Mouse (Mus musculus) lung, postnatal 14 days (tissue): ENCODE data around the gene St3gal4.
"Not testable (repeated sequence)": the region's sequence is repeated elsewhere in the genome, so short reads cannot be mapped to it uniquely, and the experiment has no call there.

Source experiments
- DNase-seq: peaks from one replicate; pipeline ENCODE4 v3.0.0; 2021

The St3gal4 gene

DNA sequence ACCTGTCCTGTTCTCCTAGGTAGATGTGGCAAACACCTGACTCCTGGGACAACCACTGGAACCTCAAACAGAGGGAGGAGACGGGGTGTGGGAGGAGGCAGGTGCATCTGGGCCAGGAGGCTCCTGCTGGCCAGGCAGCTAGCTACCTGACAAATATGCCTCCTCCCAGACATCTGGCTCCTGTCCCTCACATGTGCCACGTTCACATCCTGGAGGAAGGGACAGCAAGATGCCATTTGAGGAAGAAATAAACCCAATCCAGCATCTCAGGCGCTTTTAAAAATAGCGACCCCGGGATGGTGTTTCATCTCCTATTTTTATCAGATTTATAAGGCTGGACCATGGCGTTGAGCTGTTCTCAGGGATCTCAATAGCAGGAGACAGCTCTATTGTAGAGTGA is at the start of gene St3gal4:
Gene St3gal4 (minus strand): TSS at position 101 of the 400 bp plus-strand sequence.
- no peak for DNase-seq

DNA sequence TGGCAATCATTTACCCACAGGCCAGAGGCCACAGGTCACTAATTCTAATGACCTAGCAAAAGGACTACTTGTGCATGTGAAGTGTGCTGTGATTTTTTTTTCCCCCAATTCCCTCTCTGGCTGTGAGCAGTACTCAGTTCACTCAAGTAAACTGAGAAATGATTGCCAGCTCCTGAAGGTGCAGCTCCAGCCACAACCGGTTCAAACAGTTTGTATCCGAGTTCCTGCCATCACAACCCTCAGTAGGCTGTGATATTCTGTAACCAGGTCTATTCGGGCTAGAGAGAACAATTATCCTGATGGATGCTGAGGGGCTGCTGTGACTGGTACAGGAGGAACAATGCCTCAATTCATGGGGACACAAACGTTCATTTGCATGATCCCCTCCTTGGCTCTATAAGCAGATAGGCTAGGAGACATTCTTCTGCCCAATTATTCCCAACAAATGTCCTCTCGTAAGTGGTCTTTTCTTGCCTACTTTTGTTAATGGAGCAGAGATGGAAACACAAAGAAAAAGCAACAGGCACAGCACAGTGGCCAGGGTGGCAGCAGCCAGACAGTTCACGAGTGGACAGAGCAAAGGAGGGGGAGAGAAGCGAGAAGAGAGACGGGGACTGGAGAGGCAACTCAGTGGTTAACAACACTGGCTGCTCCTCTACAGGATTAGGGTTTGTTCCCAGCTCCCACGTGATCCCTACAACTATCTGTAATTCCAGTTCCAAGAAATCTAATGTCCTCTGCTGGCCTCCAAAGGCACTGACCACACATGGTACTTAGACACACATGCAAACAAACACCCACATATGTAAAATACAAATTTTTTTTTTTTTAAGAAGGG is 47.9 kb upstream of the St3gal4 start:
- no peak for DNase-seq

DNA sequence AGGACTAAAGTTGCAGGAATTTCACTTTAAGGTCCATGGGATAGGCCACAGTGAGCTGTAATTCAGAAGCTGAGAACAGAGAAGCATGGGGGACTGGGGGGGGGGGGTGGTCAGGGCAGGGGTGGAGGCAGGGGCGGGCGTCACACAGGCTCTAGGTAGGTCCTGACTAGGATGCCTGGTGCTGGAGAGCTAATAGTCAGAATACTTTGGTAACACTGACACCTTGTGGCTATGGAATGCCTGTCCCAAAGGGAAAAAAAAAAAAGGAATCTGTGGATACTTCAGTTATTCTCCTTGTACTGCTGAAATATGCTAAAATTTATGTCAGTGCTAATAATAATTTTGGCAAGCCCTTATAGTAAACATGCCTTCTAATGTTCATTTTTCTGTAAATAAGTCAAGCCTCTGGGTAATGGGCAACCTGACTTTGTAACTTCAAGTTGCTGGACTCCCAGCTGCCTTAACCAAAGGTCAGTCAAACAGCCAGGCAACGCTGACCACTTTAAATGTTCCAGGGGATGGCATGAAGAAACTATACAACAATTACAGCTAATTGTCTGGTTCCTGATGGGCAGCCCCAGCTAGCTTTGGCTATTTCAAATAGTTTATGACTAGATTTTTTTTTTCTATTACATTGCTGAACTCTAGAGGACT is 47.2 kb upstream of the St3gal4 start:
- DNase-seq: peak; percentile 34

DNA sequence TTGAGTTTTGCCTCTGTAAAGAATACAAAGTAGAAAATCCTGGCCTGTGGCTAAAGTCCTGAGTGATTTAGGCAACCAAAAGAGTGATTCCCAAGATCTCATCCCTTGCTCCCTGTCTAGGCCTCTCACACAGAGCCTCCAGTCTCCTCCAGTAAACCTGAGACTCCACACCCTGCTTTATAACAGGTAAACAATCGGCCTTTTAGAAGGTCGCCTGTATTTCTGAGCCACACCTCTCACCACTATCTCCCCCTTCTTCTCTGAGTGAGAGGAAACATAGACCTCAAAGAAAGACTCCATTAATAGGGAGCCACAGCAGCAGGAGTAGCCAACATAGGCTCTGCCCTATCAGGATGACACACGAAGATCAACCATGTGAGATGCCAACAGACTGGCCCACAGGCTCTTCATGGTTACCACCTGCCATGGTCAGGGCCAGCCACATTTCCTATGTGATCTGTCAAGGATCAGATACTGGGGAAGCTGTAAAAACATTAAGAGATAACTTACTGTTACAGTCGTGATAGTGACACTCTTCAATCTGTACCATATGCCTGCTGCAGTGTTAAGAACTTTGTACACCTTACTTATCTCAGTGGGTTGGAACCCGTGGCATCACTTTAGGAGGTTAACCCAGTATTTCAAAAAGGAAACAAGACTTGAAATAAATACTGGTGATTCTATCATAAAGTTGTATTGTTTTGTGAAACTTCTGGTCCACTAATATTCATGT is 45.2 kb upstream of the St3gal4 start:
- no peak for DNase-seq

DNA sequence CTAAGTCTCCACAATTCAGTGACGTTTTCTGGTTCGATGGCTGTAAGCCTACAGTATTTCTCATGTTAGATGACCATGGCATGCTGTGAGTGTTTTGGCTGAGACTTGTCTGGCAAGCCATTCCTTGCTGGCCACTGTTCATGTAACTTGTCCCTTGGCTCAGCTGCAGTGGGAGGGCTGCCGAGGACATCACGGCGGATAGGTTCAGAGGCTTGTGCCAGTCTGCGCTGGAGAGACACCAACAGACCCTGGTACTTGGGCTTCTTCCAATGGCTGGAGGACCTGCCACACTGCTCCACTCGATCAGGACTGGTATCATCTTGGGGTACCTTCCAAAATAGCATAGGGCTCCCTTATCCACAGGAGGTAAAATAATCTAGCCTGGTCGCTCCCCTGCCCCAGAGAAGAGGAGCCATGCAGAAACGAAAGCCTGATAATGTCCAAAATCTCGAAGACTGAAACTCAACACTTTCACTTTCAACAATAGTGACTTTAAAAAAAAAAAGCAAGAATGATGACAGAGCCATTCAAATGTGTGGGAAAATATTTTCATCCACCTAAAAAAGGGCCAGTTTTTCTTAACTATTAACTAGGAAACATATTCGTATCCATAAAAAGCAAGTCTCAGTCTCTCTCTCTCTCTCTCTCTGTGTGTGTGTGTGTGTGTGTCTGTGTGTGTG is 44.1 kb upstream of the St3gal4 start:
- peak; percentile 63 for DNase-seq

DNA sequence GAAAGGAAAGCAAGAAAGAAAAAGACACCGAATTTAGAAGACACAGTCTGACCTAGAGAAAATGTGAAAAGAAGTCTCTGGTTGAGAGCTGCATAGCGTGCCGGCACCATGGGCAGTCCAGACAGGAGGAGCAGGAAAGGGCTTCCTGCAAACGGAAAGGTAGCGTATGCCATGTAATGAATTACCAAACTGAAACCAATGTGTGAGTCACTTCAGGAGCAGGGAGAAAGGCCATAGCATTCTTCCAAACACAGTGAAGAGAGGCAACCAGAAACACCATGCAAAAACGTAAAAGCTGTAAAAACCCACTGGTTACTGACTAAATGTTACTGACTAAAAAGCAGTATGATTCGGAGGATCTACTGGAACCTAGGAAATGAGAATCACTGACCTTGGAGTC is 42.7 kb upstream of the St3gal4 start:
- no peak for DNase-seq

DNA sequence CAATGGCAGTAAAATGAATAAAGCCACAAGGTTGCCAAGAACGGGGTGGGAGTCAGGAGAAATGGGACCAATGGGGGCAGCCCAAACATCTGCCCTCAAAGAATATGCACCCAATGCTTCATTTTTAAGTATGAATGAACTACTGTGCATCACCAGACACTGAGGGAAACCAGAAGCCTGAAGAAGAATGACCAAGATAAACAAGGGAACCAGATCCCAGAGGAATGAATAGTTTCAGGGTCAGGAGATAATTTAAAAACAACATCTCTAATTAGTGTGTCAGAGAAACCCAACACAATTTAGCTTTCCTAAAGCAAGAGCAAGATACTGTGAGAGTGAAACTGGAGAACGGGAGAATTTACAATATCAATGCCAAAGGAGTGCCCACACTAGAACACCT is 41.6 kb upstream of the St3gal4 start:
- DNase-seq: no peak

DNA sequence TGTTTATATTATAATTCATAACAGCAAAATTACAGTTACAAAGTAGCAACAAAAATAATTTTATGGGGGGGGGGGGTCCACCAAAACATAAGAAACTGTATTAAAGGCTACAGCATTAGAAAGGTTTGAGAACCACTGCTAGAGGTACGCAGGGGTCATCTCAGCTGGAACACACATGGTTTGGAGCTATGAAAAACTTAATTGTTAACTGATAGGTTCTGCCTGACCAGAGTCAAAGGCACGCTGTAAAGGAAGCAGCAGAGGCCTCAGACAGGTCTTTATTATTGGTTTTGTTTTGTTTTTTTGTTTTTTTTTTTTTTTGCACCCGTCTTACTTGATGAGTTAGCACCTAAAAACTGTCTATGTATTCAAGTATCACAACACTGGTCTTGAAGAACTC is 39.4 kb upstream of the St3gal4 start:
- no peak for DNase-seq

DNA sequence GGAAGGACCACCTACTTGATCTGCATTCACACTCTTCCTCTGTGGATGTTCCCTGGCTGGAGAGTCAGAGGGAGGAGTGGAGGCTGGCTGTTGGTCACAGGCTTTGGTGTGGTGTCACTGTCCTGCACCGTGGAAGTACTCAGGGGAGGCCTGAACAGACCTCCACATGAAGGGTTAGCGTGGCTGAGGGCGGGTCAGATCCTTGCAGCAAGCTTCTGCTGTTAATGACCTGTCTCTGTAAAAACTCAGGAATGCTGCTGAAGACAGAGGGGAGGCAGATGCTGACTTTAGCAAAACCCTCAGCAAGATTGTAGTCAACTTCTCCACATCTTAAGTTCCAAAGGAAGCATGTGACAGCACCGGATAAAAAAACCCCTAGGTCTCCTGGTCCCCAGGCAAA is 37.8 kb upstream of the St3gal4 start:
- no peak for DNase-seq

DNA sequence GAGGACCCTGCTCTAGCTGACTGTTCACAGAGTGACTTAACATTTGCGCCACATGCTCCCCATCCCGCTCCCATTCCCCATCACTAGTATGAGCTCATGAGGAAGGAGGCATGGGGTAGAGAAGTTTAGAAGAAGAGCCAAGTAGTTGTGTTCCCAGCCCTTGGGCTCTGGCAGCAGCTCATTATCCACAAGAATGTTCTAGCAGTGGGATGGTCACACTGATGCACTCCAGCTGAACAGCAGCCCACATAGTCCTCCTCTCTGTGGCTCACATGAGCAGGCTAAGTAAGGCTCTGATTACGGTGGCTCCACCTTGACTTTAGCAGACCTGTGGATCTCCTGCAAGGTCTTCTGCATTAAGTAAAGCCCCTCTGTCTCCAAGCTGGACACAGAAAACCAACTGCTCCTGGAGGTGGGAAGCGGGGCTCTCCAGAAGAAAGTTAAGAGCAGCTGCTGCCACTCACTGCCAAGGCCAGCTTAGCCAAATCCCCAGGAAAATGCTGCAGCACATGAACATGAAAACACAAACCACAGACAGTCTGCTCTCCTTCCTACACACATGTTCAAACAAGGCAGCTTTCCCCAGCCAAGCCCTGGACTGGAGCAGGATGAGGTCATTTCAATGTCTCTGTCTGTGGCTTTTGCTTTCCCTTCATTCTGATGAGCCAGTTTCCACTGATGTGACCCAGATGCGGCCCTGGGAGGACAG is 37.1 kb upstream of the St3gal4 start:
- DNase-seq: peak; percentile 40

DNA sequence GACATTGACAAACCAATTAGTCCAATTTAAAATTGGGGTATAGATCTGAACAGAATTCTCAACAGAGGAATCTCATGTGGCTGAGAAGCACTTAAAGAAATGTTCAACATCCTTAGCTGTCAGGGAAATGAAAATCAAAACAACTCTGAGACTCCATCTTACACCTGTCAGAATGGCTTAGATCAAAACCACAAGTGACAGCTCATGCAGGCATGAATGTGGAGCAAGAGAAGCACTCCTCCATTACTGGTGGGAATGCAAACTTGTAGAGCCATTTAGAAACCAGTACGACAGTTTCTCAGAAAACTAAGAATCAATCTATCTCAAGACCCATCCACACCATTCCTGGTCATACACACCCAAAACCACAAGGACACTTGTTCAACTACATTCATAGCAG is 33.9 kb upstream of the St3gal4 start:
- DNase-seq: no peak

DNA sequence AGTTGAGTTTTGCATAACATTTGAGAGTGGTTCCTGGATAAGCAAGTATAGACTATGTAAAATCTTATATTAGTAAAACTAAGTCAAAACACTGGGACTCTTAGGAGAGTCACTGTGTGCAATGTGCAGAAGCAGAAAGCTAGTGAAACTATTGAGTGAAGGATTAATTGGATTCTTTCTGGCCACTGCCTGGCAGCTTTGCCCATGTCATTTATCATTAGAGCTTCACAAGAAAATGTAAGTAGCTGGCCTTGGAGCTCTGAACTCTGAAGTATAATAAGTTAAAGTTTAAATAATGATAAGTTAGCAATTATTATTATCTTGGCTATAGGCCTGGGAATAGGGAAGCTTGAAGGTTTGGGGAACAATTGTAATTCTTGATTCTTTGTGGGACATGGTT is 29.8 kb upstream of the St3gal4 start:
- not testable (repeated sequence) for DNase-seq

DNA sequence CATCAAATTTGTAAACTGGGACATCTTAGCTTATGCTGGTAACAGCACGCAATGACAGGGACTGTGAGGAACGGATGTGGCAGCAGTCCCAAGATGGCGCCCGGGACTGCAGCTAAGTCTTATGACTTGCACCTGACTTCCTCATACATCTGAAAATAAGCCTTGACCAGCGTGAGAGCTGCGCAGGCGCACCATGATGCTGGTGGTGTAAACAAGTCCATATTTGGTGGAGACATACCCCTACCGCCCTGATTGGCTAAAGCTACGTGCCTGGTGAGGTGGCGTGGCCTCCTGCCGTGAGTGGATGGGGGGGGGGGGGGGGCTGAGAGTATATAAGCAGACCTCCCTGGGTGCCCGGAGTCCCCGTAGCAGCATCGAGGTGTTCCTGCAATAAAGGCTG is 28.2 kb upstream of the St3gal4 start:
- DNase-seq: not testable (repeated sequence)

DNA sequence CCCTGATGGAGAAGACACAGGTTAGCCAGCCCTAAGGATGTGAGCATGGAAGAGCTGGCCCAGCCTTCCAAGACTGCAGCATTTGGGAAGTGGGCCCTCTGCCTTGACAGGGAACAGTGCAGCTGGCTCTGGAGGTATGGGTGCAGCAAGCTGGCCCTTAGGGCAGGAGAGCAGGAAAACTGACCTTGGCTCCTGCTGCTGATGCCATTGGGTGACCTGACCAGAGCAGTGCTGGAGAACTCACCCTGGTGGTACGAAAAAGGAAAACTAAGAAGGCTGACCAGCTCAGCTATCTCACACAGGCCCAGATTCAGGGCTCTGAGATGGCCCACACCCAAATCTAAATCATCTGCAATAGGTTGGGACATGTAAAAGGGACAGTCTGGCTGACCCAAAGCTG is 26.8 kb upstream of the St3gal4 start:
- DNase-seq: no peak

DNA sequence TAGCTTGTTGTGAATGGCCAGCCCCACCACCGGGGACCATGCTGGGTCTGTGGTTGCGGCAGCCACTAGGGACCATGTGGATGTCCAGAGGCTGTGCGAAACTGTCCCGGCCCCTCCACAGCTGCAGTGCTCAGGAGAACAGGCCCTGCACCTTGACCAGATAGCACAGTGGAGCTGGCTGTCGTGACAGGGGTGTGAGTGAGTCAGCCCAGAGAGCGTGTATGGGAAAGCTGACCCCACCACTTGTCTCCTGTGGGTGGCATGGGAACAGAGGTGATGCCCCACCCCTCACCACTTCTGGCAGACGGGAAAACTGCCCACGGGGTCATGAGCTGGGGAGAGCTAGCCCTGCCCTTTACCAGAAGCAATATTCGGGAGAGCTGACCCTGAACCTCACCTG is 26.1 kb upstream of the St3gal4 start:
- no peak for DNase-seq

DNA sequence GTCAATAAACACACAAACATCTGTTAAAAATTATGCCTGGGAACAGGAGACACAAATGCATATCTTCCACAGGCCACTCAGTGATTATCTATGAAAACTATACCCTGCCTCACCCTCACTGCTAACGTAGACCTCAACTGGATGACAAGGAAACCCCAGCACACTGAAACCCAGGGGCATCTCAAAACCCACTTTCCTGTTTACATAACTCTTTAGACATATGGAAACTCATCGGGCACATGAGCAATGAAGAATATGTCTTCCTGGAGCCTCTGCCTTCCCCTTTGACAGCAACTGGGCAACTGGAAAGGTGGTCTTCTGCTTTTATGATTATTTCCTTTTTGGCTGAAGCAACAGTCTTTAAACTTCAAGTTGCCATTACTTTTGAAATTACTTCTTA is 23.2 kb upstream of the St3gal4 start:
- no peak for DNase-seq

DNA sequence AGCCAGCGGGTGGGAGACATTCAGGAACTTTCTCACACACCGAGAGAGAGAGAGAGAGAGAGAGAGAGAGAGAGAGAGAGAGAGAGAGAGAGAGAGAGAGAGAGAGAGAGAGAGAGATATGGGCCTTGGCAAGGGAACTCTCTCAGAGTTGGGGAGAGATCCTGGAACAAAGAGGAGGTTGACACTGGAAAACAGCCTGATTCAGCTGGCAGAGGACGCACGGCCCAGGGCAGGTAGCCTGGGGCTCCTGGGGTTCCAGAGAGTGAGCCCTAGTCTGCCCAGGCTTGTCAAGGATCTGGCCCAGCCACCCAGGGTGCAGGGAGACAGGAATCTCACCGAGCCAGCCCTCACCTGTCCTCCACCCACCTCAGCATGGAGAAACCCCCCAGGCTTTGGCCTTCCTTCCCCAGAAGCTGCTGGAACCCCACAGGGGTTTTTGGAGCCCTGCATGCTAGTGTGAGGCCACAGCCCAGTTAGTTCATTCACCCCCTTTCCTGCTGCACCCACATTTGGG is 20.2 kb upstream of the St3gal4 start:
- DNase-seq: no peak

DNA sequence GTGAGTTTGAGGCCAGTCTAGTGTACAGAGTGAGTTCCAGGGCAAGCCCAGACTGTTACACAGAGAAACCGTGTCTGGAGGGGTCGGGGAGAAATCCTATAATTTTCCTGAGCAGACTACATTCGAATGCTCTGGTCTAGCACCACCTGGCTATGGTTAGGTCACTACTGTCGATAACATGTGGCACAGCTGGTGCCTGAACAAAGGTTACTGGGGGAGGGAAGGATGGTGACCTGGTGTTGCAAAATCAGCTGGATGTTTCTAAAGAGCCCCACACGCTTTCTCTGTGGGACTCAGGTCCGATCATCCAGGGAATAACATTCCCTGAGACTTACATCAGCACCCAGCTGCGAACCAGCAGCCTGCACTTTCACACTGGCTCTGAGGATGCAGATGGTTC is 19.0 kb upstream of the St3gal4 start:
- DNase-seq: no peak

DNA sequence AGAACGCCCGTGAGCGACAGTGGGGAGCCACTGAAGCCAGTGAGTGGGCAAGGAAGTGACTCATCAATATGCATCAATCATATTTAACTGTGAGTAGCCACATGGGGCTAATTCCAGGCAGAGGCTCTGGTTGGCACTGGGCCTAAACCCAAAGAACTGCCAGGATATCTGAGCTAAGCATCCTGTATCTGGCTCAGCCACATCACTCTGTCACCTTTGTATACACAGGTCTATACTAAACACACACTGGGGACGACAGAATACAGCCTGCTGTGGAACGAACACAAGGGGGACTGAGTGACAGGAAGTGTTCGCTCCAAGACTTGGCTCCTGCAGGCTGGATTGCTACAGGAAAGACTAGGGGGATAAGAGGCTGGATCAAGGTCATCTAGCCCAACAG is 16.5 kb upstream of the St3gal4 start:
- no peak for DNase-seq

DNA sequence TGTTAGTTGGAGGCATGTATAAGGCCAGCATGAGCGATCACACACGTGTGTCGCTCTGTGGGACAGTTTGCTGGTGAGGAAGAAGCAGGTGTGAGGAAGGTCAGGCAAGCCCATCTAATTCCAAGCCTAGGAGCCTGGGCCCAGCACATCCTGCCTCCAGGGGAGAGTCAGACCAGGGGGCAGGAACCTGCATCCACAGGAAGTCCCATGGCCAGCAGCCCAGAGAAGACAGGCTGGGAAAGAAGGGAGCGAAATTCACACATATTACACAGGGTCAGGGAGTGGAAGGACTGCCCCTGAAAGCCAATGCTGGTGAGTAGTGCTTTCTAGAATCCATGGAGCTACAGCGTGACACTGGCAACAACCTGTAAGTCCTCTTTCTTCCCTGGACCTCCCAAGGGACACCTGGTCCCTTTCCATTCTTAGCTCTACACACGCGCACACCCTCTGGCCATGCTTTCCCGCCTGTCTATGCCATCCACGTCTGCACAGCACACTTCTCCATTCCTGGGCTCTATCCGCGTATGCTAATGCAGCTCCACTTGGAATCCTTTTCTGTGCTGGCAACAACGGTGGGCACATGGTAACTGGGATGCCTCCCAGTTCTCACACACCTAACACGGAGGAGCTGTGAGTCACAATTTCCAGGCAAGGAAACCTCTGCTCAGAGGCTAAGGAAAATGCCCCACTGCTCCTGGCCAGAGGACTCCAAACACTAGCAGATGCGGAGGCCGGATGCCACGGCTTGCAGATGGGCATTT is 12.7 kb upstream of the St3gal4 start:
- no peak for DNase-seq

DNA sequence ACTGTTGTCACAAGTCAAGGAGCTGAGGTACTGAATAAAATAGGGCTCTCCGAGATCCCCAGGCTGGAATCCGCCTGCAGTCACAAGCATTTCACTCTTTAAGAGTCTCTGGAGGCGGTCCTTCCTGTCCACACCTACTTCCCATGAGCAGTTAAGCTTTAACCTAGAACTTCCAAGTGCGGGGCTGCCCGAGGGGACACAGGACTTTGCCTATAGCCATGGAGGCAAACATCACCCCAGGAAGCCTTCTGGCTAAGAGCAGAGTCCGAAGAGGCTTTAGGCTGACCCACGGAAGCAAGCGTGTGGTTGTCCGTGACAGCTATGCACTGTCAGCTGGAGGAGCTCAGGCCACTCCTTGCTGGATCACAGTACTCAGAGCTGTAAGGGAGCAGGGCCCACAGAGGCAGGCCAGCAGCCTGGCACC is 9.9 kb upstream of the St3gal4 start:
- peak; percentile 47 for DNase-seq

DNA sequence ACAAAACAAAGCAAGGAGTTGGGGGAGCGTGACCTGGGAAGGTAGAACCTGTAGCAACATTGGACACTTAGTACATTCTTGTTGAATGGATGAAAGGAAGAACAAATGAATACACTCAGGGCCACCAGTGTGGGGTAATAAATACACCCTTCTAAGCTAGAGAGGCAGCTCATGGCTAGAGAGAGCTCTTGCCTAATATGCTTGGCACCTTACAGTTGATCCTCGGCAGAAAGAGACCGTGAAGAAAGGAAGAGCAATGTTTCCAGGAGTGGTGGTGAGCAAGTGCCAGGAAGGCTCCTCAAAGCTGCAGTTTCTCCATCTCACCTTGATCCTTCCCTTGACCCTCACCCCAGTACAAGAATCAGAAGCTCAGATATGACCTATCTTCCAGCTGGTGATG is 9.5 kb upstream of the St3gal4 start:
- DNase-seq: no peak
